Mouse (Mus musculus) myocyte (in vitro differentiated cells): ENCODE measurements around the gene Ylpm1.

Experiments used
- CEBPB ChIP-seq: IDR thresholded peaks from 2 replicates; pipeline ENCODE4 v1.6.1; 2011; ENCODE audit warnings: mild to moderate bottlenecking, moderate library complexity; ENCODE audit not compliant: poor library complexity, insufficient read depth, severe bottlenecking
- E2F4 ChIP-seq: IDR thresholded peaks from one replicate; pipeline ENCODE4 v1.6.1; 2011; ENCODE audit warnings: mild to moderate bottlenecking, control low read depth, moderate library complexity; ENCODE audit not compliant: insufficient read depth
- MYOD1 ChIP-seq, 3 experiments: IDR thresholded peaks; one replicate each; pipeline ENCODE4 v1.6.1; 2011; ENCODE audit warnings: control low read depth in 2 of 3, low read depth in 2 of 3, mild to moderate bottlenecking in 2 of 3, moderate library complexity in 1 of 3; ENCODE audit not compliant: insufficient read length in 2 of 3, control insufficient read depth in 1 of 3
- MYOG ChIP-seq, 3 experiments: IDR thresholded peaks; one replicate each; pipeline ENCODE4 v1.6.1; 2011; ENCODE audit warnings: control low read depth in 2 of 3, low read depth in 2 of 3, mild to moderate bottlenecking in 2 of 3; ENCODE audit not compliant: insufficient read length in 2 of 3, control insufficient read depth in 1 of 3, insufficient read depth in 1 of 3
- POLR2A ChIP-seq: IDR thresholded peaks from one replicate; pipeline ENCODE4 v1.6.1; 2011; ENCODE audit warnings: low read depth, mild to moderate bottlenecking, control low read depth, moderate library complexity; ENCODE audit not compliant: insufficient read length
- SRF ChIP-seq: IDR thresholded peaks from one replicate; pipeline ENCODE4 v1.6.1; 2011; ENCODE audit warnings: low read depth; ENCODE audit not compliant: control insufficient read depth, insufficient read length
- TCF12 ChIP-seq: IDR thresholded peaks from one replicate; pipeline ENCODE4 v1.6.1; 2011; ENCODE audit warnings: mild to moderate bottlenecking, control low read depth; ENCODE audit not compliant: poor library complexity, insufficient read depth, severe bottlenecking
- USF1 ChIP-seq: IDR thresholded peaks from one replicate; pipeline ENCODE4 v1.6.1; 2011; ENCODE audit warnings: low read depth, mild to moderate bottlenecking, control low read depth, moderate library complexity

GRCm38 (mm10) chr12:84996501-84997398 is 629 bp downstream of the Ylpm1 start:
- no peak for TF ChIP-seq TCF12
- no peak for TF ChIP-seq POLR2A
- no peak for TF ChIP-seq SRF
- TF ChIP-seq MYOD1 (IDR thresholded peaks at IDR 0.05; ENCODE audit: control insufficient read depth in 1 of 3, insufficient read length in 2 of 3, low read depth in 2 of 3) = no peak
- no peak for TF ChIP-seq CEBPB
- TF ChIP-seq E2F4 = no peak
- no peak for TF ChIP-seq MYOG (IDR thresholded peaks at IDR 0.05; ENCODE audit: control insufficient read depth in 1 of 3, insufficient read depth in 1 of 3, insufficient read length in 2 of 3, low read depth in 2 of 3)
- TF ChIP-seq USF1 = no peak
